Mouse (Mus musculus) embryonic facial prominence, embryonic 11.5 days (tissue): ENCODE measurements around the gene Ly6g6c. TPM values are rescaled to one million over a fixed set of nuclear protein-coding genes. Genes with fewer than 3 reads are reported as not detected.

ENCODE experiments used
- ATAC-seq: fragments of 200-750 bp; cut with Nextera tagmentation; replicated peaks from 2 replicates; pipeline ENCODE4 v1.8.0; 2017; ENCODE audit warnings: low read depth; ENCODE audit not compliant: insufficient number of reproducible peaks, low FRiP score, low TSS enrichment
- DNase-seq: peaks from one replicate; pipeline ENCODE4 v3.0.0-alpha.2; 2015; ENCODE audit warnings: low spot score
- H3K27ac ChIP-seq: fragments of 300-500 bp; sonication (generic); replicated peaks from 2 replicates; pipeline ENCODE4 v1.5.1; 2014; ENCODE audit warnings: mild to moderate bottlenecking, low read depth, low read length, control low read depth
- H3K27me3 ChIP-seq: fragments of 300-500 bp; sonication (generic); 2 replicates; pipeline ENCODE4 v1.6.1; 2014; ENCODE audit warnings: mild to moderate bottlenecking, low read length, moderate library complexity, mixed read lengths; ENCODE audit not compliant: control insufficient read depth, insufficient read depth
- H3K36me3 ChIP-seq: fragments of 300-500 bp; sonication (generic); replicated peaks from 2 replicates; pipeline ENCODE4 v1.6.1; 2014; ENCODE audit warnings: low read depth, mild to moderate bottlenecking, low read length, moderate library complexity, mixed read lengths; ENCODE audit not compliant: control insufficient read depth, insufficient read depth
- H3K4me1 ChIP-seq: fragments of 300-500 bp; sonication (generic); 2 replicates; pipeline ENCODE4 v1.6.1; 2014; ENCODE audit warnings: low read length, mixed read lengths; ENCODE audit not compliant: control insufficient read depth, insufficient read depth
- H3K4me2 ChIP-seq: fragments of 300-500 bp; sonication (generic); 2 replicates; pipeline ENCODE4 v1.6.1; 2014; ENCODE audit warnings: low read depth, mild to moderate bottlenecking, control low read depth, low read length, moderate library complexity
- H3K4me3 ChIP-seq: fragments of 300-500 bp; sonication (generic); 2 replicates; pipeline ENCODE4 v1.5.1; 2014; ENCODE audit warnings: low read depth, low read length, control low read depth
- H3K9ac ChIP-seq: fragments of 300-500 bp; sonication (generic); replicated peaks from 2 replicates; pipeline ENCODE4 v1.6.1; 2014; ENCODE audit warnings: mild to moderate bottlenecking, control low read depth, low read length
- H3K9me3 ChIP-seq: fragments of 300-500 bp; sonication (generic); replicated peaks from 2 replicates; pipeline ENCODE4 v1.6.1; 2016; ENCODE audit warnings: mild to moderate bottlenecking, low read length, inconsistent platforms, mixed read lengths; ENCODE audit not compliant: control insufficient read depth
- WGBS: fragments of 180-500 bp; shearing (Covaris S2); extraction: QIAGEN DNeasy Blood & Tissue Kit; methylation state at CpG from one replicate; pipeline ENCODE4 v1.1.7; 2014; 5-methylcytosine and 5-hydroxymethylcytosine counted together
- polyA plus RNA-seq: library from polyadenylated mRNA; unstranded; fragments of >200 nt; fragmentation: Nextera tagmentation; extraction: Ambion mirVana; gene quantifications from 2 replicates; pipeline ENCODE4 v1.2.1, GENCODE M21; 2014

Ly6g6c gene
- polyA plus RNA-seq, result 0.33 TPM in 1 of 2 replicates, not detected in the other

DNA sequence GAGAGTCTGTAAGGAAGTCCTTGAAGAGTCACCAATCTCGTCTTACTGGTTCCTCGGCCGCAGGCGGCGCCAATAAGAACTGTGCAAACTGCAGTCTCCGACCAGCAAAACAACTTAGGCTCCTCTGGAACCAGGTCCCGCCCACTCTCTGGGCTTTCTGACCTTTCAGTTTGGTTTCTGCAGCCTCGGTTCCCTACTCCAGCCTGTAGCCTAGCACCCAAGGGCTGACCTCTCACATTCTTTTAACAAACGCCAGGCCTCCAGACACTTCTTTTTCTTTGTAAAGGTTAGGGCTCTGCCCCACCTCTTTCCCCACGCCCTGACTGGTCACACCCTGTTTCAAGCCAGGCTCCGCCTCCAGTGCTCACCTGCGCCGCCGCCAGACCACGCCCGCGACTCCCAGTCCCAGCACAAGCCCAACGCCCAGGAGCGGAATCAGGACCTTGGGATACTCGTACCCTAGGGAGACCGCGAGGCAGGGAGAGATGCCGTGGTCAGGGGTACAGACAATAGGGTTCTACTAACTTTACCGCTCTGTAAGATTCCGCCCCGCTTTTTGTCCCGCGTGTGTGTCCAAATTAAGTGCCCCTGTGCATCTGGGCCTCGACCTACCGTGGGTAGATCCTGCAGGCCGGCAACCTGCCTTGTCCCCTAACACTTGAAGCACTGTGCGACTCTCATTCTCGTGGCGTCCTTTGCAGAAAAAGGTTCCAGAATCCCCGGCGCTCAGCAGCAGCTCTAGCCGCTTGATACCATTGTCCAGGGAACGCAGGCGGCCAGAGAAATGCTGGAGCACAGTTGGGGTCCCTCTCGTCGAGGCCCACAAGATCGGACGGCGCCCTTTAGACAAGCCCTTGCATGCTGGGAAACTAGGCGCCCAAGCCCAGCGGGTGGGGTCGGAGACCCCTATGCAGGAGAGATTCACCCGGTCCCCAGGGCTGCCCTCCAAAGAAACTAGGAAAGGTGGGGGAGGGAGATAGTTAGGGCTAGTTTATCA, at the start of gene Ly6g6c:
Ly6g6c (plus strand) TSS at position 438 of the 997 bp plus-strand sequence.
- peaks cover 14% of the 10 kb centered on the region for H3K27me3 ChIP-seq
- DNase-seq (peak; percentile 77), ATAC-seq (peak; percentile 11; the same call in 1 of the 2 replicates)
- peaks cover 9% of the 10 kb centered on the region for H3K36me3 ChIP-seq
- peak within 1 kb of the TSS; percentile 46 for H3K9ac ChIP-seq
- H3K4me1 ChIP-seq, result peaks cover 12% of the 10 kb centered on the region
- H3K9me3 ChIP-seq, result no peaks in the 10 kb centered on the region
- no peak within 1 kb of the TSS for H3K27ac ChIP-seq
- H3K4me2 ChIP-seq, result peak within 1 kb of the TSS; percentile 60
- peak within 1 kb of the TSS; percentile 27 for H3K4me3 ChIP-seq
- WGBS, result 2% methylated on average over 48 of the region's 48 CpGs

GRCm38 (mm10) chr17:35016376-35016775, 48.8 kb upstream of the Ly6g6c start, which contains the start of gene Vwa7:
TSS of gene Vwa7 (plus strand) at chr17:35016579.
- DNase-seq (no peak), ATAC-seq (no peak)
- Histone ChIP-seq H3K4me2 (no peak within 1 kb of the TSS), H3K4me1 (no peaks in the 10 kb centered on the region; the same call in 1 of the 2 replicates), H3K36me3 (peaks cover 35% of the 10 kb centered on the region), H3K4me3 (no peak within 1 kb of the TSS), H3K27me3 (no peaks in the 10 kb centered on the region), H3K9ac (no peak within 1 kb of the TSS), H3K9me3 (no peaks in the 10 kb centered on the region), H3K27ac (no peak within 1 kb of the TSS)
- 89% methylated on average over 12 of the region's 12 CpGs for WGBS

GRCm38 (mm10) chr17:35016791-35017705, 48.1 kb upstream of the Ly6g6c start:
- no peaks in the 10 kb centered on the region for H3K27me3 ChIP-seq
- no peak overlapping the region for H3K4me3 ChIP-seq
- H3K27ac ChIP-seq, result no peak overlapping the region
- H3K9me3 ChIP-seq, result no peaks in the 10 kb centered on the region
- DNase-seq, result no peak
- WGBS, result 79% methylated on average over 10 of the region's 10 CpGs
- H3K36me3 ChIP-seq, result peaks cover 28% of the 10 kb centered on the region
- H3K4me1 ChIP-seq, result no peaks in the 10 kb centered on the region; the same call in none of the 2 replicates
- H3K9ac ChIP-seq, result no peak overlapping the region
- no peak overlapping the region for H3K4me2 ChIP-seq
- ATAC-seq, result no peak

DNA sequence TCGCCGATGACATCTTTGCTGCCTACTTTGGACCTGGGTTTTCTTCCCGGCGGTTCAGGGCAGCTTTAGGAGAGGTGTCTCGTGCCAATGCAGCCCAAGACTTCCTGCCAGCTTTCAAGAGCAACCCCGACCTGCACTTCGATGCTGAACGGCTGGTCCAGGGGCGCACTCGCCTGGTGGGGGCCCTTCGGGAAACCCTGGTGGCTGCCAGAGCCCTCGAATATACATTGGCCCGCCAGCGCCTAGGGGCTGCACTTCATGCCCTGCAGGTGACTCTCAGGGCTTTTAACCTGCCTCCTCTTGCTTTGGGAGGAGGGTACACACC, 47.5 kb upstream of the Ly6g6c start:
- DNase-seq (no peak), ATAC-seq (no peak)
- H3K9ac ChIP-seq, result no peak overlapping the region
- no peak overlapping the region for H3K27ac ChIP-seq
- no peaks in the 10 kb centered on the region for H3K9me3 ChIP-seq
- H3K4me1 ChIP-seq, result no peaks in the 10 kb centered on the region; the same call in none of the 2 replicates
- no peak overlapping the region for H3K4me2 ChIP-seq
- peaks cover 22% of the 10 kb centered on the region for H3K36me3 ChIP-seq
- no peak overlapping the region for H3K4me3 ChIP-seq
- no peaks in the 10 kb centered on the region for H3K27me3 ChIP-seq
- WGBS, result 74% methylated on average over 14 of the region's 14 CpGs

DNA sequence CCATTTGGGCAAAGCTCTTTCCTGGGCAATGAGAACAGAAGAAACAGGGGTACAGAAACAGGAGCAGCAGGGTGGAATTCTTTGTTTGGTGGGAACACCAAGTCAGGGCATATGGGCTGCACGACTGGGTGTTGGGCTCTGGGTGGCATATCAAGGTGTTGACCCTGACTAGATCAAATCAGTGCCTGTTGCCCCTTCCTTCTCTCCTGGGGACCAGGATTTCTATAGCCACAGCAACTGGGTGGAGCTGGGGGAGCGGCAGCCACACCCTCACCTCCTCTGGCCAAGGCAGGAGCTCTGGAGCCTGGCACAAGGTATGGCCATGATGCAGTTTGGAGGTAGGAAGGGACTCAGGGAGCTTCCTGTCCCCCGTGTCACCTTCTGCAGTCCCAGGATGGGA, 47.0 kb upstream of the Ly6g6c start:
- no peak overlapping the region for H3K27ac ChIP-seq
- H3K27me3 ChIP-seq, result no peaks in the 10 kb centered on the region
- ATAC-seq (no peak), DNase-seq (no peak)
- H3K4me3 ChIP-seq, result no peak overlapping the region
- no peaks in the 10 kb centered on the region; the same call in none of the 2 replicates for H3K4me1 ChIP-seq
- no peaks in the 10 kb centered on the region for H3K9me3 ChIP-seq
- H3K9ac ChIP-seq, result no peak overlapping the region
- 73% methylated on average over 3 of the region's 3 CpGs for WGBS
- H3K36me3 ChIP-seq, result peaks cover 19% of the 10 kb centered on the region
- no peak overlapping the region for H3K4me2 ChIP-seq

GRCm38 (mm10) chr17:35019894-35020293, 45.3 kb upstream of the Ly6g6c start:
- no peak for ATAC-seq
- no peak overlapping the region for H3K9ac ChIP-seq
- no peak overlapping the region for H3K4me3 ChIP-seq
- H3K4me1 ChIP-seq, result no peaks in the 10 kb centered on the region; the same call in none of the 2 replicates
- no peaks in the 10 kb centered on the region for H3K9me3 ChIP-seq
- no peak overlapping the region for H3K27ac ChIP-seq
- no peak overlapping the region for H3K4me2 ChIP-seq
- H3K36me3 ChIP-seq, result peaks cover 3% of the 10 kb centered on the region
- no peak for DNase-seq
- 71% methylated on average over 11 of the region's 11 CpGs for WGBS
- no peaks in the 10 kb centered on the region for H3K27me3 ChIP-seq

- no peak overlapping the region for H3K9ac ChIP-seq
These were observed 44.6 kb upstream of the Ly6g6c start for GRCm38 (mm10) chr17:35020551-35020950.

More at GRCm38 (mm10) chr17:35020551-35020950, 44.6 kb upstream of the Ly6g6c start:
- peaks cover 1% of the 10 kb centered on the region; the same call in 1 of the 2 replicates for H3K36me3 ChIP-seq
- no peak overlapping the region for H3K4me3 ChIP-seq
- WGBS, result 91% methylated on average over 8 of the region's 8 CpGs
- no peaks in the 10 kb centered on the region for H3K27me3 ChIP-seq
- no peaks in the 10 kb centered on the region; the same call in none of the 2 replicates for H3K4me1 ChIP-seq
- no peak overlapping the region for H3K4me2 ChIP-seq
- DNase-seq (no peak), ATAC-seq (no peak)
- no peak overlapping the region for H3K27ac ChIP-seq
- H3K9me3 ChIP-seq, result no peaks in the 10 kb centered on the region
